Mouse (Mus musculus): ENCODE results near the gene Ppt1. TPM values are rescaled to one million over a fixed set of nuclear protein-coding genes. Genes with fewer than 3 reads are reported as not detected.
"Not testable (repeated sequence)": the region's sequence is repeated elsewhere in the genome, so short reads cannot be mapped to it uniquely, and the experiment has no call there.

Ppt1 gene
- 10 to 100 TPM; 48.2 to 52.9 TPM for total RNA-seq (2021)

GRCm38 (mm10) chr4:122835530-122836402, at the start of gene Ppt1:
Ppt1 (plus strand) TSS chr4:122836242.
- intact Hi-C loops (cut with DNase I), result no loop called here
- DNase-seq, result peak; percentile 95

GRCm38 (mm10) chr4:122789335-122790089, 46.5 kb upstream of the Ppt1 start:
- DNase-seq, result no peak
- intact Hi-C loops (cut with DNase I), result no loop called here

GRCm38 (mm10) chr4:122808108-122808507, 27.9 kb upstream of the Ppt1 start:
- intact Hi-C loops (cut with DNase I), result no loop called here

GRCm38 (mm10) chr4:122811180-122811579, 24.9 kb upstream of the Ppt1 start:
- DNase-seq, result no peak
- intact Hi-C loops (cut with DNase I), result no loop called here

More at GRCm38 (mm10) chr4:122808108-122808507, 27.9 kb upstream of the Ppt1 start:
- peak; percentile 73 for DNase-seq

GRCm38 (mm10) chr4:122811824-122812223, 24.2 kb upstream of the Ppt1 start:
- DNase-seq, result no peak
- intact Hi-C loops (cut with DNase I), result no loop called here

GRCm38 (mm10) chr4:122816202-122816601, 19.8 kb upstream of the Ppt1 start:
- intact Hi-C loops (cut with DNase I), result no loop called here
- no peak for DNase-seq

- intact Hi-C loops (cut with DNase I); DNase-seq: not testable (repeated sequence)
Observed at GRCm38 (mm10) chr4:122820941-122821340, 15.1 kb upstream of the Ppt1 start.

- no peak for DNase-seq
- intact Hi-C loops (cut with DNase I), result no loop called here
Observed at GRCm38 (mm10) chr4:122827651-122828050, 8.4 kb upstream of the Ppt1 start.

GRCm38 (mm10) chr4:122829339-122829738, 6.7 kb upstream of the Ppt1 start:
- intact Hi-C loops (cut with DNase I), result no loop called here
- DNase-seq, result no peak

- DNase-seq, result no peak
- intact Hi-C loops (cut with DNase I), result no loop called here
Observed at GRCm38 (mm10) chr4:122831888-122832287, 4.2 kb upstream of the Ppt1 start.

GRCm38 (mm10) chr4:122836403-122836775, 347 bp downstream of the Ppt1 start:
- intact Hi-C loops (cut with DNase I), result no loop called here
- no peak for DNase-seq

GRCm38 (mm10) chr4:122837180-122837730, 1.2 kb downstream of the Ppt1 start:
- no peak for DNase-seq
- intact Hi-C loops (cut with DNase I), result no loop called here

- intact Hi-C loops (cut with DNase I), result no loop called here
- DNase-seq, result no peak
Observed at GRCm38 (mm10) chr4:122837994-122838393, 2.0 kb downstream of the Ppt1 start.

GRCm38 (mm10) chr4:122838416-122838815, 2.4 kb downstream of the Ppt1 start:
- no peak for DNase-seq
- intact Hi-C loops (cut with DNase I), result no loop called here

GRCm38 (mm10) chr4:122848150-122848621, 12.1 kb downstream of the Ppt1 start:
- intact Hi-C loops (cut with DNase I), result no loop called here
- DNase-seq, result peak; percentile 18

GRCm38 (mm10) chr4:122851535-122851934, 15.5 kb downstream of the Ppt1 start:
- DNase-seq, result no peak
- intact Hi-C loops (cut with DNase I), result no loop called here

- no peak for DNase-seq
- intact Hi-C loops (cut with DNase I), result no loop called here
Observed at GRCm38 (mm10) chr4:122853691-122854090, 17.6 kb downstream of the Ppt1 start.

GRCm38 (mm10) chr4:122854770-122855169, 18.7 kb downstream of the Ppt1 start:
- DNase-seq, result no peak
- intact Hi-C loops (cut with DNase I), result no loop called here

GRCm38 (mm10) chr4:122857909-122858308, 21.9 kb downstream of the Ppt1 start:
- no peak for DNase-seq
- intact Hi-C loops (cut with DNase I), result no loop called here

- DNase-seq, result no peak
- intact Hi-C loops (cut with DNase I), result no loop called here
Observed at GRCm38 (mm10) chr4:122859096-122859674, 23.1 kb downstream of the Ppt1 start.

- intact Hi-C loops (cut with DNase I), result no loop called here
- DNase-seq, result no peak
Observed at GRCm38 (mm10) chr4:122861836-122862235, 25.8 kb downstream of the Ppt1 start.
